Mouse (Mus musculus) thymus, postnatal 25 days (tissue): ENCODE results near the gene Dusp12.

Experiments
- DNase-seq: peaks from one replicate; pipeline ENCODE4 v3.0.0; 2022

Dusp12 gene

GRCm38 (mm10) chr1:170896651-170897281, 11.4 kb upstream of the Dusp12 start:
- no peak for DNase-seq

GRCm38 (mm10) chr1:170894603-170895602, 9.6 kb upstream of the Dusp12 start:
- DNase-seq: no peak

- no peak for DNase-seq
Observed at GRCm38 (mm10) chr1:170892279-170892678, 6.9 kb upstream of the Dusp12 start.

- DNase-seq: no peak
Observed at GRCm38 (mm10) chr1:170891646-170892045, 6.3 kb upstream of the Dusp12 start.

- no peak for DNase-seq
Observed at GRCm38 (mm10) chr1:170889310-170889709, 4.0 kb upstream of the Dusp12 start.

- no peak for DNase-seq
Observed at GRCm38 (mm10) chr1:170886044-170886458, 711 bp upstream of the Dusp12 start.

GRCm38 (mm10) chr1:170884390-170884789, 950 bp downstream of the Dusp12 start:
- no peak for DNase-seq

- no peak for DNase-seq
Observed at GRCm38 (mm10) chr1:170882915-170883485, 2.3 kb downstream of the Dusp12 start.

GRCm38 (mm10) chr1:170876906-170877305, 8.4 kb downstream of the Dusp12 start:
- no peak for DNase-seq

GRCm38 (mm10) chr1:170875676-170876075, 9.7 kb downstream of the Dusp12 start:
- DNase-seq: no peak

GRCm38 (mm10) chr1:170871961-170872360, 13.4 kb downstream of the Dusp12 start:
- no peak for DNase-seq

GRCm38 (mm10) chr1:170871402-170871801, 13.9 kb downstream of the Dusp12 start:
- no peak for DNase-seq

GRCm38 (mm10) chr1:170868905-170869283, 16.4 kb downstream of the Dusp12 start:
- DNase-seq: no peak

GRCm38 (mm10) chr1:170868107-170868904, 17.0 kb downstream of the Dusp12 start:
- peak; percentile 40 for DNase-seq

GRCm38 (mm10) chr1:170867691-170868105, 17.6 kb downstream of the Dusp12 start, which contains the start of gene Atf6:
Atf6 (minus strand) TSS chr1:170867771.
- peak; percentile 88 for DNase-seq

- no peak for DNase-seq
Observed at GRCm38 (mm10) chr1:170866992-170867690, 18.2 kb downstream of the Dusp12 start.

- no peak for DNase-seq
Observed at GRCm38 (mm10) chr1:170865406-170865805, 19.9 kb downstream of the Dusp12 start.

GRCm38 (mm10) chr1:170864754-170865153, 20.6 kb downstream of the Dusp12 start:
- DNase-seq: no peak

- no peak for DNase-seq
Observed at GRCm38 (mm10) chr1:170864234-170864633, 21.1 kb downstream of the Dusp12 start.

GRCm38 (mm10) chr1:170863033-170863432, 22.3 kb downstream of the Dusp12 start:
- peak; percentile 54 for DNase-seq

GRCm38 (mm10) chr1:170862435-170862717, 23.0 kb downstream of the Dusp12 start:
- DNase-seq: no peak
